In genomic region chr3:124069182-124069581, GRCm38 (mm10) we compare ENCODE assay signal across 20 mouse cellular contexts.
DNase-seq lines count a peak whose midpoint lies in the region; ATAC-seq and TF ChIP-seq lines count a peak whose summit lies in the region.
"Had no signal": no experiment of that assay in that cellular context is flagged by ENCODE, and none has a peak within 500 bp of the region (broad histone marks: within the 10 kb centered on the region; RNA-seq: fewer than 3 reads in every experiment).

No protein-coding gene starts in this region.

- no peaks in the 10 kb centered on the region for H3K4me1 ChIP-seq in forebrain, embryonic 14.5 days (ENCODE audit: control insufficient read depth, insufficient read depth, low read length)
- H3K4me1 ChIP-seq in forebrain, postnatal 0 days (ENCODE audit: insufficient read depth): no peaks in the 10 kb centered on the region
- H3K4me1 ChIP-seq: heart, embryonic 10.5 days; intestine, embryonic 15.5 days had no signal

- no peak for ATAC-seq in forebrain, embryonic 14.5 days
- no peak for ATAC-seq in forebrain, postnatal 0 days
- no peak for ATAC-seq in megakaryocyte, adult 5-6 weeks (ENCODE audit: poor library complexity, severe bottlenecking)
- ATAC-seq: forebrain, embryonic 13.5 days; intestine, embryonic 15.5 days; Patski had no signal

- no peaks in the 10 kb centered on the region for H3K36me3 ChIP-seq in forebrain, embryonic 14.5 days (ENCODE audit: control insufficient read depth, insufficient read depth, low read length)
- no peaks in the 10 kb centered on the region for H3K36me3 ChIP-seq in forebrain, postnatal 0 days (ENCODE audit: insufficient read depth)
- H3K36me3 ChIP-seq: embryonic facial prominence, embryonic 10.5 days; heart, embryonic 10.5 days; hindbrain, embryonic 12.5 days; intestine, embryonic 15.5 days had no signal

- H3K27ac ChIP-seq in forebrain, embryonic 14.5 days (ENCODE audit: low read depth, low read length): no peak overlapping the region
- H3K27ac ChIP-seq in forebrain, postnatal 0 days (ENCODE audit: low read depth, low read length): no peak overlapping the region
- H3K27ac ChIP-seq: embryonic facial prominence, embryonic 10.5 days; forebrain, embryonic 13.5 days; heart, embryonic 10.5 days; hindbrain, embryonic 12.5 days; intestine, embryonic 15.5 days had no signal

- H3K4me2 ChIP-seq in forebrain, embryonic 14.5 days (ENCODE audit: low read length): no peak overlapping the region
- H3K4me2 ChIP-seq in forebrain, postnatal 0 days (ENCODE audit: low read depth): no peak overlapping the region
- H3K4me2 ChIP-seq: forebrain, embryonic 13.5 days; hindbrain, embryonic 12.5 days; intestine, embryonic 15.5 days had no signal

- no peaks in the 10 kb centered on the region for H3K27me3 ChIP-seq in forebrain, embryonic 14.5 days (replicated peaks; ENCODE audit: control insufficient read depth, insufficient read depth, low read length)
- H3K27me3 ChIP-seq in forebrain, postnatal 0 days (ENCODE audit: insufficient read depth, low read length): no peaks in the 10 kb centered on the region
- H3K27me3 ChIP-seq: forebrain, embryonic 13.5 days; hindbrain, embryonic 12.5 days; intestine, embryonic 15.5 days had no signal

- no peaks in the 10 kb centered on the region for H3K9me3 ChIP-seq in forebrain, embryonic 14.5 days (replicated peaks; ENCODE audit: control insufficient read depth, low read length)
- H3K9me3 ChIP-seq in forebrain, postnatal 0 days (ENCODE audit: low read length): no peaks in the 10 kb centered on the region
- H3K9me3 ChIP-seq: embryonic facial prominence, embryonic 10.5 days; forebrain, embryonic 13.5 days; heart, embryonic 10.5 days; hindbrain, embryonic 12.5 days; intestine, embryonic 15.5 days had no signal

- peak; percentile 39 for DNase-seq in forebrain, embryonic 14.5 days (ENCODE audit: low spot score)
- DNase-seq in forebrain, postnatal 0 days: no peak
- DNase-seq in brain, adult 2 months (ENCODE audit: low read depth, low spot score): peak; percentile 74
- DNase-seq in cerebellum, adult 11-12 months: peak; percentile 21
- DNase-seq in cerebellum, adult 9-11 months: peak; percentile 42
- no peak for DNase-seq in right cerebral cortex, postnatal 10 days (ENCODE audit: low spot score in 2 of 2)
- no peak for DNase-seq in kidney, adult 8-10 months
- DNase-seq: adrenal gland, adult 2 months; adrenal gland, postnatal 25 days; heart, adult 18-20 months; heart, postnatal 10 days; heart, postnatal 4 days; kidney, adult 18-20 months had no signal

- no peak overlapping the region for H3K9ac ChIP-seq in forebrain, embryonic 14.5 days (ENCODE audit: low read length)
- no peak overlapping the region for H3K9ac ChIP-seq in forebrain, postnatal 0 days
- H3K9ac ChIP-seq: forebrain, embryonic 13.5 days; hindbrain, embryonic 12.5 days; intestine, embryonic 15.5 days had no signal

- WGBS in forebrain, embryonic 14.5 days: 61% methylated on average over 1 of the region's 1 CpGs
- 46% methylated on average over 1 of the region's 1 CpGs for WGBS in forebrain, postnatal 0 days

- H3K4me3 ChIP-seq in forebrain, embryonic 14.5 days (ENCODE audit: low read depth, low read length): no peak overlapping the region
- no peak overlapping the region for H3K4me3 ChIP-seq in forebrain, postnatal 0 days (ENCODE audit: low read depth, low read length)
- H3K4me3 ChIP-seq: embryonic facial prominence, embryonic 10.5 days; forebrain, embryonic 13.5 days; heart, embryonic 10.5 days; hindbrain, embryonic 12.5 days; intestine, embryonic 15.5 days had no signal

- TF ChIP-seq CTCF in forebrain, postnatal 0 days (IDR thresholded peaks at IDR 0.05; ENCODE audit: low read depth): no peak

Comparison
In these comparisons a context has a peak if more than half of its experiments do, and no peak if none do; other contexts are left out.
1. DNase-seq: peak in forebrain, embryonic 14.5 days (single experiment), brain, adult 2 months (single experiment), cerebellum, adult 11-12 months (single experiment) and cerebellum, adult 9-11 months (single experiment); none in forebrain, postnatal 0 days (single experiment), right cerebral cortex, postnatal 10 days (0 of 2) and kidney, adult 8-10 months (0 of 2).